Mouse (Mus musculus) bone marrow macrophage, adult 2 months (primary cell): ENCODE results near the gene Lsmem1.

Source experiments
- CTCF ChIP-seq: IDR thresholded peaks from 2 replicates; pipeline ENCODE4 v1.5.1; 2012; ENCODE audit warnings: low read depth, mild to moderate bottlenecking, low read length, moderate library complexity
- POLR2A ChIP-seq: IDR thresholded peaks from 2 replicates; pipeline ENCODE4 v1.6.1; 2012; ENCODE audit warnings: mild to moderate bottlenecking, low read depth, low read length, borderline replicate concordance

DNA sequence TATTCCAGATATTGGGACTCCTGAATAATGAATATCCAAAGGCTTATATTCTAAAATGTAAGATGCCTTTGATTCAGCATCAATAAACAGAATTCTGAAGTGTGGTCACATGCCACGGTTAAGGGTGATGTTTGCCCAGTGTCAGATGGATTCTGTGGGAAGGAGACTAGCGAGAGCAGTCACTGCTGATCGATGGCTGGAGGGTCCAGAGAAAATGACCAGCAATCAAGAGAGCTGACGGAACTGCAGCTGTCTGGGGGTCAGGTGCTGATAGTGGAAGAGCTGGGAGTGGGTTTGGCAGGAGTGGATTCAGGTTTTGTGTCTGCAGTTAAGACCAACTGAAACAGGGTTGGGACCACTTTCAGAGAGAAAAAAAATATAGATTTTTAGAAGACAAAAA, 44.0 kb upstream of the Lsmem1 start:
- TF ChIP-seq CTCF, result no peak
- TF ChIP-seq POLR2A, result no peak
